Mouse (Mus musculus): Measurements from ENCODE around the gene Wipf2.
"Not testable (repeated sequence)": the region's sequence is repeated elsewhere in the genome, so short reads cannot be mapped to it uniquely, and the experiment has no call there.

Gene Wipf2

GRCm38 (mm10) chr11:98931513-98932292 is 68.3 kb downstream of the Wipf2 start:
- DNase-seq (ENCODE audit: low read depth, low spot score): no peak

- no peak for DNase-seq (ENCODE audit: low read depth, low spot score)
Observed at GRCm38 (mm10) chr11:98932293-98933091, 69.1 kb downstream of the Wipf2 start.

GRCm38 (mm10) chr11:98933151-98933550 is 69.7 kb downstream of the Wipf2 start:
- DNase-seq (ENCODE audit: low read depth, low spot score): no peak

GRCm38 (mm10) chr11:98933847-98934246 is 70.4 kb downstream of the Wipf2 start:
- not testable (repeated sequence) for DNase-seq (ENCODE audit: low read depth, low spot score)

- DNase-seq (ENCODE audit: low read depth, low spot score): no peak
Observed at GRCm38 (mm10) chr11:98934367-98934766, 70.9 kb downstream of the Wipf2 start.

- no peak for DNase-seq (ENCODE audit: low read depth, low spot score)
Observed at GRCm38 (mm10) chr11:98935123-98935522, 71.7 kb downstream of the Wipf2 start.

- no peak for DNase-seq (ENCODE audit: low read depth, low spot score)
Observed at GRCm38 (mm10) chr11:98936170-98936569, 72.7 kb downstream of the Wipf2 start.

- DNase-seq (ENCODE audit: low read depth, low spot score): no peak
Observed at GRCm38 (mm10) chr11:98936606-98937409, 73.4 kb downstream of the Wipf2 start.

GRCm38 (mm10) chr11:98937410-98937913 is 74.0 kb downstream of the Wipf2 start:
- DNase-seq (ENCODE audit: low read depth, low spot score): no peak

GRCm38 (mm10) chr11:98937914-98938694 is 74.7 kb downstream of the Wipf2 start:
- no peak for DNase-seq (ENCODE audit: low read depth, low spot score)

- DNase-seq (ENCODE audit: low read depth, low spot score): no peak
Observed at GRCm38 (mm10) chr11:98938701-98939083, 75.3 kb downstream of the Wipf2 start.

GRCm38 (mm10) chr11:98939084-98939952 is 75.9 kb downstream of the Wipf2 start:
- no peak for DNase-seq (ENCODE audit: low read depth, low spot score)

GRCm38 (mm10) chr11:98939953-98940641 is 76.7 kb downstream of the Wipf2 start:
- no peak for DNase-seq (ENCODE audit: low read depth, low spot score)

- no peak for DNase-seq (ENCODE audit: low read depth, low spot score)
Observed at GRCm38 (mm10) chr11:98940776-98941175, 77.3 kb downstream of the Wipf2 start.

GRCm38 (mm10) chr11:98941341-98941825 is 77.9 kb downstream of the Wipf2 start:
- no peak for DNase-seq (ENCODE audit: low read depth, low spot score)

GRCm38 (mm10) chr11:98941826-98942550 is 78.5 kb downstream of the Wipf2 start:
- no peak for DNase-seq (ENCODE audit: low read depth, low spot score)

GRCm38 (mm10) chr11:98942555-98942922 is 79.1 kb downstream of the Wipf2 start:
- DNase-seq (ENCODE audit: low read depth, low spot score): no peak

GRCm38 (mm10) chr11:98942923-98943641 is 79.6 kb downstream of the Wipf2 start:
- no peak for DNase-seq (ENCODE audit: low read depth, low spot score)
